Mouse (Mus musculus) embryo, embryonic 11.5 days (tissue): ENCODE data around the gene Kif3a.

Experiments used
- DNase-seq: peaks from one replicate; pipeline ENCODE4 v3.0.0-alpha.2; 2012; ENCODE audit warnings: low read depth, low spot score

Gene Kif3a

DNA sequence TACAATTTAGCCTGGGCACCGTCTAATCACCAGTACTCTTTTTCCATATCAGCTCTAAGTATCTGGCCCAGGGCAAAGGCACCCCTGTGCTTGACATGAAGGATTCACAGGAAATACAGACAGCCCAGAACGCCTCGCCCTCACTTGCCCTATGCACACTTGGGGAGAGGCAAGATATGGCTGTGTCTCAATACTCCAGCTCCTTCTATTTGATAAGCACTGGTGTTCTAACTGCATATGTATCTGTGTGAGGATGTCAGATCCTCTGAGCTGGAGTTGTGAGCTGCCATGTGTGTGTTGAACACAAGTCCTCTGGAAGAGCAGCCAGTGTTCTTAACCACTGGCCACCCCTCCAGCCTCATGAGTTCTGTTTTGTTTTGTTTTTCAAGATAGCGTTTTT lies 84.3 kb downstream of the Kif3a start:
- no peak for DNase-seq
